Mouse (Mus musculus): ENCODE results near the gene Itgb1.

Itgb1 gene

GRCm38 (mm10) chr8:128681970-128682369, 3.5 kb upstream of the Itgb1 start:
- no peak for DNase-seq (ENCODE audit: low read depth, low spot score)

GRCm38 (mm10) chr8:128684609-128685506, 596 bp upstream of the Itgb1 start:
- DNase-seq (ENCODE audit: low read depth, low spot score): no peak

GRCm38 (mm10) chr8:128686429-128686990, 1.1 kb downstream of the Itgb1 start:
- no peak for DNase-seq (ENCODE audit: low read depth, low spot score)

GRCm38 (mm10) chr8:128688679-128689078, 3.2 kb downstream of the Itgb1 start:
- no peak for DNase-seq (ENCODE audit: low read depth, low spot score)

DNA sequence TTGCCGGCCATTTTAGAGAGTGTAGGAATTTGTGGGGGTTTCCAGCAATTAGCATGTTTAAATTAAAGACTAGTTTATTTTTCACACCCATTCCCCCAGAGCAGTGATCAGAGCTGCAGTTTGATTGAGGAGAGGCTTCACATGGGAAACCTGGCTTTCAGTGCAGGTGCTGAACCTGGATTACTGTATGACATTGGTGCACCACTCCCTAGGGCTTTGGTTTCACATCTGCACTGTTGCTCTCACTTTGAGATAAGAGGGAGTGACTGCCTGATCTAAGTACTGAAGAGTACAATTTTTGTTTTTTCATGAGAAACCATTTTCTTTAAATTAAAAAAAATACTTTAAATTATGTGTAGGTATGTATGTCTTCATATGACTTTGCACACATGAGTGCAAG, 4.6 kb downstream of the Itgb1 start:
- no peak for DNase-seq (ENCODE audit: low read depth, low spot score)

DNA sequence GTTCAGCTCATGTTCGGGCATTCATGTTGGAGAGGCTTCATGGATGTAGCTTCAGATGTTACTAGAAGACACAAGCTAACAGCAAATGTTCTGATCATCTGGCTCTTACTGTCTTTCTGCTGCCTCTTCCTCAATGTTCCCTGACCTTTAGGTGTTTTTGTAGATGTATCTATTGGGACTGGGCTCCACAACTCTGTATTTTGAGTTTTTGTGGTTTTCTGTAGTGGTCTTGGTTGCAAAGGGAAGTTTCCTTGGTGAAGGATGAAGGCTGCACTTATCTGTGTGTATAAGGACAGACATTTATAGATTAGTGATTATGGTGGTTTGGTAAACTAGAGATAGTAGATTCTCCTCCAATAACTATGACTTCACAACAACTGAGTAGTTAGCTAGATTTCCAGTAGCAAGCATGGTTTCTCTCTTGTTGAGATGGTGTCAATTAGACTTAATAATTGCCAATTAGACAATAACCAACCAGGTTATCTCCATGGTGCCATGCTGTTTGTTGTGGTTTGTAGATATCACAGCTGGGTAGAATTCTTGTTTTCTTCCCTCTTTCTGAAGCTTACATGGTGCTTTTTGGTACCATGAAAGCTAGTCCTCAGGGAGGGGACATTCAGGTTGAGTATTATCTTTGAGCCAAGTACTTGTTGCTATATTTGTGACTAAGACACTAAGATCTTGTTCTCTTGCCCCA, 11.4 kb downstream of the Itgb1 start:
- no peak for DNase-seq (ENCODE audit: low read depth, low spot score)

DNA sequence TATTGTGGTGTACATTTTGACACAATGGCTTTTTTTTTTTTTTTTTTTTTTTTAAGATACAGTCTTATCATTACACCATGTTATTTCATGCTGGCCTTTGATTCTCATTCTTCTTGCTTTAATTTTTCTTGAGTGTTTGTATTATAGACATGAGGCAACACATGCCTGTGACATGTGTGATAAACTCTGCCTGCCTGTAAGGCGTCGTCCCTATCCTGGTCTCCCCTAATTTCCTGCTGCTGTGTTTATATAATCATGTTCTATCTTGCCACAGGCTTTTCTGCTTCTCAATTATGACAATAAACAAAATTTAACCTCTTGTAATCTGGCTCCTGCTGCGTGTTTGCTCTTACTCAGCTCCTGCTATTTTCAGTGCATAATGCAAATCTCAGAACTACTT, 12.5 kb downstream of the Itgb1 start:
- DNase-seq (ENCODE audit: low read depth, low spot score): no peak

GRCm38 (mm10) chr8:128704376-128704775, 18.9 kb downstream of the Itgb1 start:
- no peak for DNase-seq (ENCODE audit: low read depth, low spot score)

- DNase-seq (ENCODE audit: low read depth, low spot score): no peak
Observed at GRCm38 (mm10) chr8:128704836-128705235, 19.4 kb downstream of the Itgb1 start.

DNA sequence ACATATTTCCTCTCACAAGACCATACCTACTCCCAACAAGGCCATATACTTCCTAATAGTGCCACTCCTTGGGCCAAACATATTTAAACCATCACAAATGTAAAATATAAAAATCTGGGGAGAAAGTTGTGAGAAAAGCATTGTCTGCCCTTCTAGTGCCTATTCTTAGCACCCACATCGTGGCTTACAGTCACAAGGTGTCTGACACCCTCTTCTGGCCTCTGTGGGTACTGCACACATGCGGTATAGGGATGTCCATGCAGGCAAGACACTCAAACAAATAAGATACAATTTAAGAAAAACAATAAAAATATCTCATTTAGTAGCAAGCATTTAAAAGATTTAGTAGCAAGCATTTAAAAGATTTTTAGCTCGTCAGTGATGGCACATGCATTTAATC, 23.8 kb downstream of the Itgb1 start:
- DNase-seq (ENCODE audit: low read depth, low spot score): peak; percentile 82

GRCm38 (mm10) chr8:128716184-128716583, 30.7 kb downstream of the Itgb1 start:
- DNase-seq (ENCODE audit: low read depth, low spot score): no peak

GRCm38 (mm10) chr8:128724819-128725218, 39.4 kb downstream of the Itgb1 start:
- DNase-seq (ENCODE audit: low read depth, low spot score): peak; percentile 38

GRCm38 (mm10) chr8:128727213-128727612, 41.8 kb downstream of the Itgb1 start:
- DNase-seq (ENCODE audit: low read depth, low spot score): no peak

GRCm38 (mm10) chr8:128732254-128732653, 46.8 kb downstream of the Itgb1 start:
- DNase-seq (ENCODE audit: low read depth, low spot score): no peak

- DNase-seq (ENCODE audit: low read depth, low spot score): no peak
Observed at GRCm38 (mm10) chr8:128734118-128734517, 48.7 kb downstream of the Itgb1 start.

DNA sequence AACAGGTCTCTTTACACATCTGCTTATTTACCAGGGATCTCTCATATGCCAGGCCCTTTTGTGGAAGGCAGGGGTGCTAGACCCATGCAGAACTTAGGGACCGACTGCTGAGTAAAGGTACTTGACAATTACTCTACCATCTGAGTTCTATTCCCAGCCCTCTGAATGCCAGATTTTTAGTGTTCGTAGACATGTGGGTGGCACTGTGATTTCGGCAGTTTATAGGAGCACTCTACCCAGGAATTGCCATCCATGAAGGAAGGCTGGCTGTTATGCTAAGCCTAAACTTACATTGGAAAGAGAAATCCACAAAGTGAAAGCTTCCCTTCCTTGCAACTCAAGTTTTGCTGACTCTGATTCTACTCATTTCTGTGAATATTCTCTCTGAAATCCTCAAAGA, 50.2 kb downstream of the Itgb1 start:
- no peak for DNase-seq (ENCODE audit: low read depth, low spot score)

All from ZHBTc4 (cell line).